Mouse (Mus musculus) kidney, adult 11 months (tissue): ENCODE measurements around the gene Wasl.

Experiments
- DNase-seq: peaks from one replicate; pipeline ENCODE4 v3.0.0; 2022

Wasl gene

DNA sequence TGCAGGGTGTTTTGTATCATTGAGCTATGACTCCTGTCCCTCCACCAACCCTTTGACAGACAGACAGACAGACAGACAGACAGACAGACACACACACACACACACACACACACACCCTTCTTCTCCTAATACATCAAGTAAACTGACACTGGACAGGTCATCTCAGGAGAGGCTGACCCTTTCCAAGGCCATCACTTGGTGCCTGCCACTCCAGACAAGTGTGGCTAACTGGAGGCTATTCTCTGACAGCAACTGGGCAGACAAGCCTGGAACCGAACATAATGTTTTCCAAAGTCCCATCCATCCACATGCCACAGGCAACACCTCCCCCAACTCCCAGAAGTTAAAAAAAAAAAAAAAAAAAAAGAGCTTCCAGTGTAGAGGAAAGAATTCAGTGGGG lies 63.1 kb downstream of the Wasl start:
- DNase-seq, result no peak

GRCm38 (mm10) chr6:24600726-24601125 lies 64.1 kb downstream of the Wasl start:
- no peak for DNase-seq

GRCm38 (mm10) chr6:24600134-24600533 lies 64.7 kb downstream of the Wasl start:
- DNase-seq, result no peak

- no peak for DNase-seq
These were observed 65.2 kb downstream of the Wasl start for GRCm38 (mm10) chr6:24599639-24600038.

DNA sequence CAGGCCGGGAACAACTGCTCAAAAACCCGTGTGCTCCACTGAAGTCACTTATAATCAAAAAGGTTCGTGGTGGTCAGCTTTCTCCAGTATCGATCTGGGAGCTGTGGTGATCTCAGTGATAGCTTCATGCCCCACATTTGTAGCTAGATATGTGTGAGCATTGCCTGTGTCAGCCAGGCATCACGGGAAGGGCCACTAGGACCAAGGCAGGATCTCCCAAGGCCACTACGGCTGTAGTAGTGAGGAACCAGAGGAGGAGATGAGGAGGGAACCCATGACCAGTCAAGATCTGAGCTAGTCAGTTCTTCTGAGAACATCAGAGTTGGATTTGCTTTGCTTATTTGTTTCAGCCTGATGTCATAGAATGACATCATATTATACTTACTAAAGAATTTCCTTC lies 65.6 kb downstream of the Wasl start:
- DNase-seq, result no peak

GRCm38 (mm10) chr6:24597500-24597899 lies 67.3 kb downstream of the Wasl start, which contains the start of gene Lmod2:
Gene Lmod2 (plus strand): TSS chr6:24597762.
- no peak for DNase-seq

GRCm38 (mm10) chr6:24591525-24592218 lies 73.1 kb downstream of the Wasl start:
- no peak for DNase-seq

DNA sequence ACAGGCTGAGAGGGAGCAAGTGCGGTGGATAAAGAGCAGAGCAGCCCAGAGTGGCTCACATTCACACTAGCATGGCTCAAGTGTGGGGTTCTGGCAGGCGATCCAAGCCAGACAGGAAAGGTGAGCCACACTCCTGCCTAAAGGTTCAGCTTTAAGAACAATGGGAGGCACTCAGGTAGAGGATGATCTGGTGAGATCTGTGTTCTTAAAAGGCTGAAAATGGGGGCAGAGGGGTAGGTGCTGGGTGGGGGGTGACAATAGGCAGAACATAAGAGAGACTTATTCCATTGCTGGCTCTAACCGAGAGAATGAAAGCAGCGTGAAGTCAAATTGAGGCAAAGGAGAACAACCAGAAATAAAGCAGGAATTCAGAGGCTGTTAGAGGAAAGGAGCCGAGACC lies 74.5 kb downstream of the Wasl start:
- DNase-seq, result no peak

DNA sequence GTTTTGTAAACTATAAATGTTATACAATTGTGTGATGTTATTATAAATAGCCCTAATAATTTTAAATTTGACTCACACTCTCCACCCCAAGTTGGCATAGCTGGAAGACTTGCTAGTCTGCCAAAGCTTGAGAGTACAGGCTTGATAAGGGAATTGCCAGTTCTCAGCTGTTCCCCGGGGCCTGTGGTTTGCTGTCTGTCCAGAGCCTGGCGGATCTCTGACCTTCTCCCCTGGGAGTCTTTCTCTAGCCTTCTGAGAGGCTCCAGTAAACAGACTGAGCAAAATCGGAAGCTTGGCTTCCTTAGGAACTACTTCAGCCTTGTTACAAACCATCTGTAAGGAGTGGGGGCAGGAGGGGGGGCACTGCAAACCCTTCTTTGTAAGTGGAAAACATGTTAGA lies 77.9 kb downstream of the Wasl start:
- peak; percentile 64 for DNase-seq

DNA sequence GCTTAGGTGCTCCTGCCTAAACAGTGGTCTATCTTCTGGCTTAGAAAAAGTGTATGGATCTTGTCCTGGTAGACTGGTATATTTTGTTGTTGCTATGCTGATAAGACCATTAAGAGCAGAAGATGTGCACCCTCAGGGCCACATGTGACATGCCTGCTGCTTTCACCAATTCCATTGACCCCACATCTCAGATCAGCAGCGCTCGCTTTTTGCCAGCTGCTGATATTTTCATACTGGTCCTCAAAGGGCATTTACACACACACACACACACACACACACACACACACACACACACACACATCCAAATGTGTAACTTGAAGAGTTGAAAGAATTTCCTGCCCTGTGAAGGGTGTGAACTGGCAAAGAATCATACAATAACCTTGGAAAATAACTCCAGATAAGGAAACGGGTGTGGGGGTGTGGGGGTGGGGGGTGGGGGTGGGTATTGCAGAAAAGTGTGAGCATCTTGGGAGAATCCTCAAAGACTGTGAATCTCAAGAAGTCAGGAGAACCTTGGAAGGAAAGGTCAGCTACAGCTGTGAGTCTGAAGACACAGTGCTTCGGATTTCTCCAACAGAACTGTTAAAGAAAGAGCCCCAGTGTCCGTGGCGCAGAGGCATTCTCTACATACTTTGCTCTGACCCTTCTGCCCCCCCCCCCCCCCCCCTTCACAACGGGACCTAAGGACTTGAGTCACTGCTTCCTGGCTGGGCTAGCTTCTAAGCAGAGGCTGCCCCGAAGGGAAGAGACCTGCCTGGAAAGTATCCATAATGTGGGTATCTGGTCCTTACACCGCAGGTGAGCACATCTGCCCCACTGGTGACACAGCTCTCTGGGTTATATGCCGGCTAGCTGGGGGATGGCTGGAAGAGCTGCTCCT lies 79.1 kb downstream of the Wasl start:
- DNase-seq, result no peak

DNA sequence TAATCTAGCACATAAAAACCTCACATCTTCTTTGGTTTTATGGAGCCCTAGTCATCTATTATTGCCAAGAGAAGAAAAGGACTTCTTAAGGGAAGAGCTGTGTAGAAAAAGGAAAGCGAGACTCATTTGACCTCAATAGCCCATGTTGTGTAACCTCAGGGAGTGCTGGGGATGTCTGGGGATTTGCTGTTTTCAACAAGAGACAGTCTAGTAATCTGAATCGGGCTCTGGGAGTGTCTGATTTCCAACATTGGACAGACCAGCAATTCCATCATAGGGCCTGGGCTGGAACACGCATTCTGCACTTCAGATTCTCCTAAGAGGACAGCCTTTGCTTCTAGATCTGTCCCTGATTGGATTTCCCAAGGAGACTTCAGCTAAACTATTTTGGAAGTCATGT lies 81.4 kb downstream of the Wasl start:
- DNase-seq, result no peak

DNA sequence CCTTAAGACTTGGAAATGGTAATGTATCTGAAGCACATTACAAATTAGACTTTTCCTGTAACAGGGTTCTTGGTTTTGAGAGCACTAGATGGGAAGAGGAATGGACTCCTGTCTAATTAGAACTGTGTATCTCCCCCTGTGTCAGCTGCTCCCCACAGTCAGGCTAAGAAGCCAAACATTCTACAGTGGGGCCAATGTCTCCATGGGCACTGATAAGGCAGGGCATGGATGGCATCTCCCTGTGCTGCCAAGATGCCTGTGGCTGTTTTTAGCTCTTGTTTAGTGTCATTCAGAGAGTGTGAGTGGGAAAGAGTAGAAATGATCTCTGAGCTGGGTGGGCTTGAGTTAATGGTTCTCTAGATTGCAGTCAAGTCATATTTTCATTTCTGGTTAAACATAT lies 91.5 kb downstream of the Wasl start:
- DNase-seq, result no peak

- DNase-seq, result no peak
These were observed 92.4 kb downstream of the Wasl start for GRCm38 (mm10) chr6:24572431-24572830.

DNA sequence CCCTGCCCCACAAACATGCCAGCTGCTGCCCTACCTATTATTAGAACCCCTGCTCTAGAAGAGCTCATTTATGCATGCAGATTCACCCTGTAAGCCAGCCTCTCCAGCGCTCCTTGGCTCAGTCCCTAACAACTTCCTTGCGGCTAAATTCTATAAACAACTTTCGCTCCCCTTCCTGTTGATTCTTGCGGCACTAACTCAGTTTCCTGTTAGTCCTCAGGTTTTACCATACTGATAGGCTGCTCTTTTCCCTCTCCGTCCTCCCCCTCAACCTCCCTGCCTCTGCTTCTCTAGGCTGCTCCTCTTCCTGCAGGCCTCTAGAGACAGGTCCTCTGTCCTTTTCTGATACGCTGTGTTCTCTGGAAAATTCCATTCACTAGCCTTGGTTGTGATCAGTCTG lies 93.7 kb downstream of the Wasl start:
- peak; percentile 53 for DNase-seq

GRCm38 (mm10) chr6:24570278-24570677 lies 94.5 kb downstream of the Wasl start:
- DNase-seq, result no peak

GRCm38 (mm10) chr6:24569711-24570110 lies 95.1 kb downstream of the Wasl start:
- DNase-seq, result no peak

GRCm38 (mm10) chr6:24568963-24569362 lies 95.8 kb downstream of the Wasl start:
- no peak for DNase-seq

- no peak for DNase-seq
These were observed 99.9 kb downstream of the Wasl start for GRCm38 (mm10) chr6:24564886-24565285.

DNA sequence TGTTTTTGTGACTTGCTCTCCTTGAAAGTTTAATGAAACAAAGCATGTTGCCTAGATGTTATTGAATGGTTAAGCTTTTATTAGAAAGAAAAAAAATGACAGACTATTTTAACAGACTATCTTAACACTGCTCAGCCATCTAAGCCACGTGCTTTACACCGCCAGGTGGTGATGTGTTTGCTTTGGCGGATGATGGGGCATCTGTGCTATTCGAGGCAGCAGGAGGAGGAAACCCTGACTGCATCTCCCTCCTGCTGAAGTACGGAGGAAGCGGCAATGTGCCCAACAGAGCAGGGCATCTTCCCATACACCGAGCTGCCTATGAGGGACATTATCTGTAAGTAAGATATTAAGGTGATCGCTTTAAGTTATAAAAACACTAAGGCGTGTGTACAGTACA lies 100.7 kb downstream of the Wasl start:
- DNase-seq, result no peak
